Mouse (Mus musculus) midbrain, embryonic 12.5 days (tissue): Measurements from ENCODE around the gene Vmn1r57. TPM values are rescaled to one million over a fixed set of nuclear protein-coding genes. Genes with fewer than 3 reads are reported as not detected.
"Not testable (repeated sequence)": the region's sequence is repeated elsewhere in the genome, so short reads cannot be mapped to it uniquely, and the experiment has no call there.

ENCODE experiments used
- ATAC-seq: fragments of 200-750 bp; cut with Nextera tagmentation; 2 replicates; pipeline ENCODE4 v1.8.0; 2017; ENCODE audit warnings: low read depth, moderate TSS enrichment, moderate library complexity; ENCODE audit not compliant: low FRiP score
- H3K27ac ChIP-seq: fragments of 300-500 bp; sonication (generic); replicated peaks from 2 replicates; pipeline ENCODE4 v1.5.1; 2016; ENCODE audit warnings: mild to moderate bottlenecking
- H3K27me3 ChIP-seq: fragments of 300-500 bp; sonication (generic); 2 replicates; pipeline ENCODE4 v1.6.1; 2016; ENCODE audit warnings: mild to moderate bottlenecking
- H3K36me3 ChIP-seq: fragments of 300-500 bp; sonication (generic); 2 replicates; pipeline ENCODE4 v1.6.1; 2016
- H3K4me1 ChIP-seq: fragments of 300-500 bp; sonication (generic); 2 replicates; pipeline ENCODE4 v1.6.1; 2016
- H3K4me2 ChIP-seq: fragments of 300-500 bp; sonication (generic); replicated peaks from 2 replicates; pipeline ENCODE4 v1.6.1; 2016; ENCODE audit warnings: mild to moderate bottlenecking, moderate library complexity
- H3K4me3 ChIP-seq: fragments of 300-500 bp; sonication (generic); 2 replicates; pipeline ENCODE4 v1.5.1; 2016; ENCODE audit warnings: mild to moderate bottlenecking
- H3K9ac ChIP-seq: fragments of 300-500 bp; sonication (generic); replicated peaks from 2 replicates; pipeline ENCODE4 v1.6.1; 2016; ENCODE audit warnings: mild to moderate bottlenecking, moderate library complexity
- H3K9me3 ChIP-seq: fragments of 300-500 bp; sonication (generic); 2 replicates; pipeline ENCODE4 v1.6.1; 2016; ENCODE audit warnings: mild to moderate bottlenecking
- WGBS: fragments of 180-500 bp; shearing (Covaris S2); methylation state at CpG from one replicate; pipeline ENCODE4 v1.1.7; 2016; 5-methylcytosine and 5-hydroxymethylcytosine counted together
- polyA plus RNA-seq: library from polyadenylated mRNA; unstranded; fragments of >200 nt; fragmentation: Nextera tagmentation; extraction: Ambion mirVana; gene quantifications from 2 replicates; pipeline ENCODE4 v1.2.1, GENCODE M21; 2016

Gene Vmn1r57
- polyA plus RNA-seq = not detected in 2 replicates

GRCm38 (mm10) chr7:5218193-5218592 is at the start of gene Vmn1r57:
Gene Vmn1r57, plus strand, starts transcription at chr7:5218493.
- 77% methylated on average over 1 of the region's 1 CpGs for WGBS
- H3K27me3 ChIP-seq, H3K9ac ChIP-seq, H3K4me2 ChIP-seq, H3K4me1 ChIP-seq, ATAC-seq, H3K27ac ChIP-seq, H3K4me3 ChIP-seq, H3K36me3 ChIP-seq, H3K9me3 ChIP-seq: not testable (repeated sequence)

- H3K4me3 ChIP-seq, H3K9me3 ChIP-seq, H3K4me2 ChIP-seq, ATAC-seq, H3K27me3 ChIP-seq, H3K27ac ChIP-seq, H3K36me3 ChIP-seq, H3K4me1 ChIP-seq, H3K9ac ChIP-seq: not testable (repeated sequence)
Observed at GRCm38 (mm10) chr7:5196647-5197046, 21.6 kb upstream of the Vmn1r57 start, which contains the start of gene Vmn1r56. Gene Vmn1r56, minus strand, starts transcription at chr7:5196747.

GRCm38 (mm10) chr7:5263051-5263450 is 44.8 kb downstream of the Vmn1r57 start:
- Histone ChIP-seq H3K27me3 (no peaks in the 10 kb centered on the region), H3K4me2 (no peak overlapping the region), H3K4me1 (no peaks in the 10 kb centered on the region), H3K36me3 (no peaks in the 10 kb centered on the region), H3K9me3 (peaks cover 37% of the 10 kb centered on the region; the same call in 1 of the 2 replicates), H3K4me3 (no peak overlapping the region), H3K27ac (no peak overlapping the region), H3K9ac (no peak overlapping the region)
- no peak for ATAC-seq
- WGBS = 87% methylated on average over 3 of the region's 3 CpGs

Other genes starting within 250 kb of the Vmn1r57 start
- 0.14 TPM in 1 of 2 replicates, not detected in the other for gene Sbk3, start 247.3 kb upstream of the Vmn1r57 start, polyA plus RNA-seq
- 60.9 and 68.8 TPM in 2 replicates for gene Zfp579, start 222.3 kb upstream of the Vmn1r57 start, polyA plus RNA-seq
- 7.5 and 9.3 TPM in 2 replicates for gene Zfp524, start 204.1 kb upstream of the Vmn1r57 start, polyA plus RNA-seq
- gene Fiz1, start 203.8 kb upstream of the Vmn1r57 start, polyA plus RNA-seq = 69.0 and 73.4 TPM in 2 replicates
- gene Gm44973, start 203.0 kb upstream of the Vmn1r57 start, polyA plus RNA-seq = 0.25 TPM in 1 of 2 replicates, not detected in the other
- 7.6 and 7.9 TPM in 2 replicates for gene Zfp865, start 198.1 kb upstream of the Vmn1r57 start, polyA plus RNA-seq
- 11.1 and 15.6 TPM in 2 replicates for gene Ccdc106, start 197.9 kb upstream of the Vmn1r57 start, polyA plus RNA-seq
- not detected in 2 replicates for gene 4632433K11Rik, start 184.4 kb upstream of the Vmn1r57 start, polyA plus RNA-seq
- 5.4 and 5.8 TPM in 2 replicates for gene Zfp784, start 180.0 kb upstream of the Vmn1r57 start, polyA plus RNA-seq
- gene Zfp580, start 167.0 kb upstream of the Vmn1r57 start, polyA plus RNA-seq = 54.6 and 56.3 TPM in 2 replicates
- gene U2af2, start 156.3 kb upstream of the Vmn1r57 start, polyA plus RNA-seq = 148 and 160 TPM in 2 replicates
- 67.3 and 69.8 TPM in 2 replicates for gene Epn1, start 138.3 kb upstream of the Vmn1r57 start, polyA plus RNA-seq
- not detected in 2 replicates for gene Rfpl4, start 101.5 kb upstream of the Vmn1r57 start, polyA plus RNA-seq
- gene Rasl2-9, start 92.5 kb upstream of the Vmn1r57 start, polyA plus RNA-seq = 0.41 and 0.46 TPM in 2 replicates
- not detected in 2 replicates for gene Vmn1r55, start 68.8 kb upstream of the Vmn1r57 start, polyA plus RNA-seq
- not detected in 2 replicates for gene Vmn1r56, start 21.7 kb upstream of the Vmn1r57 start, polyA plus RNA-seq
- not detected in 2 replicates for gene Gm5065, start 132.0 kb downstream of the Vmn1r57 start, polyA plus RNA-seq
- not detected in 2 replicates for gene Nlrp2, start 132.5 kb downstream of the Vmn1r57 start, polyA plus RNA-seq
- gene Vmn1r58, start 194.9 kb downstream of the Vmn1r57 start, polyA plus RNA-seq = not detected in 2 replicates
- not detected in 2 replicates for gene Vmn1r59, start 238.3 kb downstream of the Vmn1r57 start, polyA plus RNA-seq